Mouse (Mus musculus) cerebellum, adult 18-20 months (tissue): ENCODE measurements around the gene Gpr62.

Experiments
- DNase-seq, 2 experiments: peaks; one replicate each; pipeline ENCODE4 v3.0.0; 2021

Gpr62 gene

DNA sequence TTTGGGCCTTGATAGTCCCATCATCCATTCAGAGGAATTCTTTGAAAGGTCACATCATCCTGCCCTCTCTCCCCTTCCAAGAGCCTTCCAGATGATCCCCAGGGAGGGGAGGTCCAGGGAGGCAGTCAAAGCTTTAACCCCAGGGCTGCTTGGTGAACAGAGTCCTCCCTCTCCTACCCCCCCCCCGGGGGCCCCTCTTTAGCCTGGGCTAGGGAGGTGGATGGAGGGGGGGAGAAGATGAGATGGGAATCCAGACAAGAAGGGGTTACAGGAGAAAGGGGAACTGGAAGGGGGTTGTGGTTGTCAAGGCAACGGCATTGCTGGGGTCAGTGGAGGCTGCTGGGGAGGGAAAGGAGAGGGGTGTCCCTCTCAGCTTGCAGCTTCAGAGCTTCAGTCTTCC lies 45.1 kb downstream of the Gpr62 start:
- no peak for DNase-seq

DNA sequence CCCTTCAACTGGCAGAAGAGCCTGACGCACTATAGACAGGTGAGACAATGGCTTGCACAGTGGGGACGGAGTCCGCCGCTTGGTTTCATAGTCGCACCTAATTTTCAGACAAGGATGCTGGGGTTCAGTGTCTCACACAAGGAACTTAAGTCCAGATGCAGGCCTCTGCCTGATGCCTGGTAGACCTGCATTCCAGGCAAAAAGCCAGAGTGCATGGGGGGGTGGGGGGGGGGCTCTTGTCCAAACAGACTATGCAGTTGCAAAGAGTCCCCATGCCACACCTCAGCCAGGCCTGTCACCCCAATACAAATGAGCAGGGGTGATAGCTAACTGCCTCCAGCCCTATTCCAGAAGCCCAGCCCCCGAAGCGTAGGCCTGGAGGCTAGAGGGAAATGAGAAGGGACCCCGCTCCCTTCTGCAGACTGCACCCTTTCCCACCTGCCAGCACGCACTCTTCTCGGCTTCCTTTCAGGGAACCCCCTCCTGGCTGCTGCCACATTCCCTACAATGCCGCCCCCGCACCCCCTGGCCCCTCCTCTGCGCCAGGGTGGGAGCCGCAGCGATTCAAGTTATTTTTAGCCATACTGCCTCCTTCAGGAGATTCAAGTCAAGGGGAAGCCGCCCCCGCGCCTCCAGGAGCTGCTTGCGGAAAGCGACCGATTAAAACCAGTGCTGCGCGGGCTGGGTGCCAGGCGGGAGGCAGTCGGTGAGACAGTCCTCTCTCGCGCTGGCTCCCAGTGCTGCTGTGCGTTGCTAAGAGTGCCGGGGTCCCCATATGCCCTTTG lies 47.7 kb downstream of the Gpr62 start:
- DNase-seq, result peak; percentile 79 to 83

DNA sequence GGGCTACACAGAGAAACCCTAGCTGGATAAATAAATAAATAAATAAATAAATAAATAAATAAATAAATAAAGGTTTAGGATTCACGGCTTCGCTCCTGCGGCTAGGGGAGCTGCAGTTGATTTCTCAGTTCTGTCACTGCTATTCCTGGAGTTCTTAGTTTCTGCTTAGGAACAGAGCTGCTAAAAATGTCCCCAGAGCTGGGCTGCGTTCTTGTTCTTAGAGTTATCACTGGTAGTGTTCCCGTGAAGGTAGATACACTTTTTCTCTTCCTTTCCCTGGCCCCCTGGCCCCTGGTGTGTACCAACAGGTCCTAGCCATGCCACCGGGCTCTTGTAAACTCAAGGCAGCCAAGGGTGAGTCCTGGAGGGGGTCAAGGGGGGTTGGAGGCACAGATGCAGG lies 48.9 kb downstream of the Gpr62 start:
- no peak for DNase-seq
